Mouse (Mus musculus) left cerebral cortex, postnatal 4 days (tissue): ENCODE data around the gene 3830406C13Rik. TPM values are rescaled to one million over a fixed set of nuclear protein-coding genes. Genes with fewer than 3 reads are reported as not detected.
"Not testable (repeated sequence)": the region's sequence is repeated elsewhere in the genome, so short reads cannot be mapped to it uniquely, and the experiment has no call there.

Source experiments
- DNase-seq: peaks from one replicate; pipeline ENCODE4 v3.0.0-alpha.2; 2022
- intact Hi-C: fragments of 180-260 bp; cut with DNase I; formaldehyde crosslinking; loops from one replicate; pipeline ENCODE4 v1.15.1; 2025
- total RNA-seq, 2 experiments: library from RNA; stranded (reverse); gene quantifications; 2 replicates each; pipeline ENCODE4 v1.2.3; 2021

The 3830406C13Rik gene
- 10 to 100 TPM; 29.4 to 30.6 TPM for total RNA-seq

DNA sequence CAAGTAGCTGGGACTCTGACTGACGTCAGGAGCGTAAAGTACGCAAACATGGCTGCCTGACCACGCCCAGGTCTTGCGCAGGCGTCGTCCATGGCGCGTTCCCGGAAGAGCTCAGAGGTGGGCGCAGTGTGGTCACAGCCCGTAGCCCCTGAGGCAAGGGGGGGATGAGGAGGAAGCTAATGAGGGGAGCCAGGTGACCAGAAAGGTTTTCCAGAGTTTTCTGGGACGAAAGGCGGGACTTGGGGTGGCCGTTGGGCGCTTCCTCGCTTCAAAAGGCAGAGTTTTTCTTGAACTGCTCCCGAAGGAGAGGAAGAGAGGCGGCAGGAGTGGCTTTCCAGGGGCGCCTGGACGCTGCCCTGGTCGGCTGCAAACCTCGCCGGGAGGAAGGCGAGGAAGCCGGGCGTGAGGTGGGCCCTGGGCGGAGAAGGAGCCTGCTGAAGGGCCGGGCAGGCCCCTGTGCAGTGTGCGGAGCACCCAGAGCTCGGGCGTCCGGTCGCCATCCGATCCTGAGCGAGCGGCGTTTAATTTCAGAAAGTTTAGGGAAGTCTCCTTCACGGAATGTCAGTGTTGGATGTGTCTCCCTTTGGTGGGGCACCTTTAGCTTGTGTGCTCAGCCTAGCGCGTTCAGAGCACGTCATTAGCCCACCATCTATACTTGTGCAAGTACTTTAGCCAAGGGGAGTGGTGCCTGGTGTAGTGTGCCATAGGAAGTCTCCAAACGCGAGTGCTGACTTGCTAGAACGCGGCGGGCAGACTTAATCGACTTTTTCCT is at the start of gene 3830406C13Rik:
Gene 3830406C13Rik, plus strand, starts transcription at position 33 of the 772 bp plus-strand sequence.
- DNase-seq, result peak; percentile 89
- intact Hi-C loops, result no loop called here

DNA sequence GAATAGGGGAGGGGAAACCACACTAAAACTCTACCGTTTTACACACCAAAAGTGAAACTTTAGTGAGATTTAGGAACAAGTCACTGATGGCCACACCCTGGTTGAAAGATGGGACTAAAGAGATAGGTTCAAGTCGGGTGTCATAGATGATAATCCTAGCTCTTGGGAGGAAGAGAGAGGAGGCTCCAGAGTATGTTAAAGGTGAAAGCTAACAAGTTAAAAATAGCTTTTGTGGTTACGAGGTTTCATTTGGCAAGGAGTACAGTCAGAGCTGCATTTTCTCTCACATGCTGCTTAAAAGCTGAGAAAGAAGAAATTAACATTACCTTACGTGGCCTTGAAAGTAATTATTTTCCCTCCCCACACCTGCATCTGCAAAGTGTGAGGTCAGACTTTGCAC is 40.2 kb upstream of the 3830406C13Rik start:
- no peak for DNase-seq
- intact Hi-C loops, result no loop called here

DNA sequence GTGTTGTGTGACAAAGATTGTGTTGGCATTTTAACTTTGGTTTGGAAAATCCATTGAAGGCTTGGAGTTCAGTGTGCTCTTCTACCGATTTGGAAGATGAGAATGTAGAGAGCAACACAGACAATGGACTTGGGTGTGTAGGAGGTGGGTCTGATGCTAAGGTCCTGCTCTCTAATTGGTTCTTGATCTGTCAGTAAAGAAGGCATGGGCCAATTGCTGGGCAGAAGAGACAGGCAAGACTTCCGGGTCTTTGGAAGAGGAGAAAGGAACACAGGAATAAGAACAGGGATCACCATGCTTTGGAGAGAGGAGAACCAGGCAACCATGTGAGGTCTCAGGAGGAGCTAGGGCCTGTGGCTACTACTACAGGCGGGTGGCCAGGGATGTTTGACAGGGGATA is 7.9 kb upstream of the 3830406C13Rik start:
- DNase-seq, result no peak
- intact Hi-C loops, result loop anchor here (5.0 kb wide), 1 partner anchor 124 kb away; no protein-coding TSS in a partner anchor

DNA sequence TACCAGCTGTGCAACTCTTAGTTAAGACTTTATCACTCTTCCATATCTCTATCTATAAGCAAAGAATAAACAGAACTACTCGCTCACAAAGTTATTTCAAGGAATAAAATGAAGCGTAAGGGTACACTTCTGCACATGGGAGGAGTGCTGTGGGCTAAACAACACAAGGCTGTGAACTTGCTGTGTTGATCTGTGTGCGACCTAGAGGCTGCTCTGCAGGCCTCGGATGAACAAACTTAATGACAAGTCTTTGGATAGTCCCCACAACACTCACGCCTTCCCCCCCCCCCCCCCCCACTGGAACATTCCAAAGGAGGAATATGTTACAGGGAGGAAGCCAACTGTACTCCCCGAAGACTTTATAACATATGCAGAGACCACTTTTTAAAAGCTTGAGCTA is 332 bp upstream of the 3830406C13Rik start, which contains the start of gene Gm49355:
Gene Gm49355, plus strand, starts transcription at position 336 of the 400 bp plus-strand sequence.
- no peak for DNase-seq
- intact Hi-C loops, result no loop called here

GRCm38 (mm10) chr14:12289747-12290146 is 5.8 kb downstream of the 3830406C13Rik start:
- DNase-seq, result not testable (repeated sequence)
- intact Hi-C loops, result loop anchor here (5.0 kb wide), 1 partner anchor 48 kb away; no protein-coding TSS in a partner anchor

GRCm38 (mm10) chr14:12296391-12296790 is 12.4 kb downstream of the 3830406C13Rik start:
- no peak for DNase-seq
- intact Hi-C loops, result no loop called here

- DNase-seq, result no peak
- intact Hi-C loops, result no loop called here
These were observed 15.2 kb downstream of the 3830406C13Rik start for GRCm38 (mm10) chr14:12299171-12299570.

- intact Hi-C loops, result loop anchor here (5.0 kb wide), 2 partner anchors 43 to 233 kb away; no protein-coding TSS in a partner anchor
- DNase-seq, result no peak
These were observed 15.7 kb downstream of the 3830406C13Rik start for GRCm38 (mm10) chr14:12299654-12300053.

GRCm38 (mm10) chr14:12300275-12300674 is 16.3 kb downstream of the 3830406C13Rik start:
- intact Hi-C loops, result loop anchor here (5.0 kb wide), 2 partner anchors 42 to 232 kb away; no protein-coding TSS in a partner anchor
- no peak for DNase-seq

DNA sequence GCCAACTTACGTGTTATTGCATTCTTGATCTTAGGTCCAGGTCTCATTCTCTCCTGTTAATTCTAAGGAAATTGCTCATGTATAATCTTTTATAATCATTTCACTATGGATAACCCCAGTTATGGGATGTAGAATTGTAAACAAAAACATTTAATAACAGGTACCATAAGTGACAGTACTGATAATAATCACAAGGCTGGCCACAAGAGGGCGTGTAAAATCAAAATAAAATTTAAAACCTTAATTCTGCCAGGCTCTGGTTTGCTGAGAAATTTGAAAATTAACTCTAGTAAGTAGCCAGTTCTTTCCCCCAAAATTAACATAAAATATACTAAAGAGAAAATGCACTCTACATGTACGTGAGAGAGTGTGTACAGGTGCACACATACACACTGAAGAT is 16.7 kb downstream of the 3830406C13Rik start:
- DNase-seq, result peak; percentile 13
- intact Hi-C loops, result loop anchor here (5.0 kb wide), 2 partner anchors 42 to 232 kb away; no protein-coding TSS in a partner anchor

- no peak for DNase-seq
- intact Hi-C loops, result loop anchor here (5.0 kb wide), 2 partner anchors 39 to 229 kb away; no protein-coding TSS in a partner anchor
These were observed 19.1 kb downstream of the 3830406C13Rik start for GRCm38 (mm10) chr14:12303106-12303505.

DNA sequence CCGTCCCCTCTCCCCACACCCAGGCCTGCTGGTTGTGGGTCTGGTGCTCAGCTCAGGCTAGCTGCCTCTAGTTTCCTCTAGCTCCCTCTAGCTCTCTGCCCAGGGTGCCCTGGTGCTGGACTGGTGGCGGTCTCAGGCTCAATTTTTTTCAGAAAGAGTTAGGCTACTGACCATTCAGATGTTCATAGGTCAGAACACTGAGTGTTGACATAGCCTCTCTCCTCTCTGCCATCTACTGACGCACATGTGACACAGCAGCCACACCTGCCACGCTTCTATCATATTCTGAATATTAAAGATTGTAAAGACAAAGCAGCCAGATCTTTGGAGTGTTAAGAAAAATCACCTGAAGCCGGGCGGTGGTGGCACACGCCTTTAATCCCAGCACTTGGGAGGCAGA is 49.6 kb downstream of the 3830406C13Rik start:
- intact Hi-C loops, result no loop called here
- DNase-seq, result no peak

DNA sequence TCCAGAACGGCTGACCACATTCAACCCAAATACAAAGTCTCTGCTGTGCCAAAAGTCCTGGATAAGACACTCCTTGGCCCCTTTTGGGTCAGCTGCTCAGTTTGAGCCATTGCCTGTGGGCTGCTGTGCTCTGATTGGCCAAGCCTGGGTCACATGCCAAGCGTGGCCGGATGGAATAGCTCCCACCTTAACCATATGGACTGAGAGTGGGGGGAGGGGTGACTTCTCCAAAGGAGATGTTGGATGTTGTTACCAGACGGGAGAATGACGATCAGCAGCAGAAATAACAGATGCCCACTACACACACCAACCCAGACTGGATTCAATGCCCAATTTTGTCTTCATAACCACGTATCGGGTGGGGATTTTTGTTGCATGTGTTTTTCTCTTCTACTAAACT is 51.0 kb downstream of the 3830406C13Rik start:
- intact Hi-C loops, result loop anchor here (5.0 kb wide), 1 partner anchor 48 kb away; no protein-coding TSS in a partner anchor
- peak; percentile 69 for DNase-seq

DNA sequence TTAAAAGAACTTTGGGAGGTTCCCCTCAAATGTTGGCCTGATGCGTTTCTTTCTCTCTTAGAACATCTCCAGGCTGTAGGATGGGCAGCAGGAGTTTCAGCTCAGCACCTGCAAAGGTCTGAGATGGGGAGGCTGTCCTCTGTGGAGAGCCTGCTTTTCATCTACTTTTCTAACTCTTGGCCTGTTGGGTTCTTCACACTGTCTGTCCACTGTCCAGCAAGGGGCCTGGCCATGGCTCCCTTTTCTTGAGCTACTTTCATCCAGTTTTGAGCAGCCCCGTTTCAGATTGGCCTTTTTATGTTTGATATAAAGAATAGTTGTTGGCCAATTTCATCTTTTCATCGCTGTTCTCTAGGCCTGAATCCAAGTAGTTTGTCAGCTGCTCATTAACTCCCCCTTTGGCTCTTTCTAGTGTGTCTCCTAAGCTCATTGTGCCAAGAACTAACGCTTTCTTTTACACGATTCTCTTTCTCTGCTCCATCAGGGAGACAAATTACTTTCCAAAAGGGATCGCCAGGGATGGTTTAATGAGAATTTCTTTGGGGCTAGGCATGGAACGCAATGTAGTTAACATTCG is 53.5 kb downstream of the 3830406C13Rik start:
- intact Hi-C loops, result loop anchor here (5.0 kb wide), 1 partner anchor 50 kb away; no protein-coding TSS in a partner anchor

DNA sequence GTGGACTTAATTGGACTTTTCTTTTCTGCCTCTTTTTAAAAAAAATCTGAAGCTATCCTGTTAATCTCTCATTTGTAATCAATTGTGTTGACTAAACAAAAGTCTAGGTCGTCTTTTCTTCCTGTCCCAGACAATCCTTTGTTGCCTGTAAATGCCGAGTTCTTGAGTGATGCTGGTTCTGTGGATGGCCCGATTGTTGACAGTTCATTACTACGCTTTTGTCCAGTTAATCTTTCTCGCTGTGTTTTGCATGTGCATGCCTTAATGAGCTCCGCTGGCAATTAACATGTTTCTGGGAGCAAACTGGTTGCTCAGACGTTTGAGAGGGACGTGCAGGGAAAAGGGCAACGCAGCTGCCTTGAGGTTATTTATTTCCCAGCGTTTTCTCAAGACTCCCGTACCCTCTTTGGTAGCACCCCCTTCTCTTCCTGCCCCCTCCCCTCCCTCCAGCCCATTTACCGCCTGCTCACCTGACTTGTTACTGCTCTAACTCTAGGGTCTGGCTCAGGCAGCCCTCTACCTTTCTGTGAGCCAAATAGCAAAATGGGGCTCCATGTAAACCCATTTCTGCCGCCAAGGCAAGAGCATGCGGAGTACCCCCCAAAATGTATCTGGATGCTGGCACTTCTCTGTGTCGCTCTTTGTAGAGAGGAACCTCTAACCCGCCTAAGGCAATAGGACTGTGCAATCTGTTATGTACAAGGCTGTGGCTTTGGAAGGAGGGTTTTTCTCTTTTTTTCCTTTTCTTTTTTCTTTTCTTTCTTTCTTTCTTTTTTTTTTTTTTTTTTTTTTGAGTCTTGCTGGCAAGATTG is 54.2 kb downstream of the 3830406C13Rik start:
- intact Hi-C loops, result loop anchor here (5.0 kb wide), 1 partner anchor 51 kb away; no protein-coding TSS in a partner anchor
- no peak for DNase-seq

More for the DNA sequence above, 53.5 kb downstream of the 3830406C13Rik start:
- no peak for DNase-seq

GRCm38 (mm10) chr14:12338811-12339565 is 55.0 kb downstream of the 3830406C13Rik start:
- intact Hi-C loops, result loop anchor here (5.0 kb wide), 1 partner anchor 52 kb away; no protein-coding TSS in a partner anchor
- no peak for DNase-seq

- intact Hi-C loops, result loop anchor here (5.0 to 10.0 kb wide), 2 partner anchors 38 to 174 kb away; no protein-coding TSS in a partner anchor
- DNase-seq, result no peak
These were observed 56.5 kb downstream of the 3830406C13Rik start for GRCm38 (mm10) chr14:12340238-12341074.

DNA sequence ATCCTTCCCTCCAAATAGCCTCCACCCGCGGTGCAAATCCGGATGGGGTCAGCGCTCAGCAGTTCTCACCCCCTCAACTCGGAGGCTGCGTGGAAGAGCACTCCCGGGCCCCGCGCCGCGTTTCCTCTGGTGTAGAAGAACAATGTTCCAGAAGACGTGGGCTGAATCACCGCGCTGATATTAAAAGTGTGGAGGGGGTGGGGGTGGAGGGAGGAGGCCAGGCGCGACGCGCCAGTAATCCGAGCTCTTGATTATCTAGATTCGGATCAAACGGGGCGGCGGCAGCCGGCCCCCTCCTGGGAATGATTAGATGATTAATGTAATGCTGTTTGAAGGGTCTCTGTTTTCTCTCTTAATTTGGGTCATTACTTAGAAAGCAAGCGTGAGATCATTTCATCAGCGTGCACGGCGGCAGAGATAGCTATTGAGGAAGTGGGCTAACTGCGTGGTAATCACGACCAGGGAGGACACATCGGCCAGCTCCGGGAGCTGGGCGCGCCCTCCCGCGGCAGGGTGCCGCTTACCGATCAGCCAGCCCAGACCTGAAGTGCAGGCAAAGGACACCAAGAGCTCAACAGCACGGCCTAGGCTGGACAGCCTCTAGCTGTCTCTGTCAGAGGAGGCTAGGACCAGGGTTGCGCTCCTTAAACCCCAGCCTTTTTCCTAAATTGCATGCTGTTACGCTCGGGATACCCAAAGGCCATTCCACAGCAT is 57.3 kb downstream of the 3830406C13Rik start:
- intact Hi-C loops, result loop anchor here (5.0 to 10.0 kb wide), 2 partner anchors 39 to 174 kb away; no protein-coding TSS in a partner anchor
- DNase-seq, result no peak
